Mouse (Mus musculus): Measurements from ENCODE around the gene Mknk2.

- TF ChIP-seq CTCF (IDR thresholded peaks at IDR 0.05; ENCODE audit: insufficient read depth, low read depth, low read length) (no peak), POLR2A (IDR thresholded peaks at IDR 0.05; ENCODE audit: insufficient read depth, low read depth, low read length) (no peak)
Observed at GRCm38 (mm10) chr10:80698605-80699004, 20.7 kb upstream of the Mknk2 start.

Measured in olfactory bulb, adult 2 months (tissue).